Mouse (Mus musculus) limb, embryonic 11.5 days (tissue): ENCODE data around the gene Ugt1a1. TPM values are rescaled to one million over a fixed set of nuclear protein-coding genes. Genes with fewer than 3 reads are reported as not detected.

ENCODE experiments used
- ATAC-seq: fragments of 200-750 bp; cut with Nextera tagmentation; 2 replicates; pipeline ENCODE4 v1.8.0; 2017; ENCODE audit warnings: low read depth; ENCODE audit not compliant: insufficient number of reproducible peaks, low FRiP score, low TSS enrichment
- DNase-seq: peaks from one replicate; pipeline ENCODE4 v3.0.0-alpha.2; 2015; ENCODE audit warnings: low spot score
- H3K27ac ChIP-seq: fragments of 300-500 bp; sonication (generic); replicated peaks from 2 replicates; pipeline ENCODE4 v1.5.1; 2014; ENCODE audit warnings: low read depth, mild to moderate bottlenecking, low read length
- H3K27me3 ChIP-seq: fragments of 300-500 bp; sonication (generic); 2 replicates; pipeline ENCODE4 v1.6.1; 2014; ENCODE audit warnings: mild to moderate bottlenecking, low read length, mixed read lengths; ENCODE audit not compliant: control insufficient read depth, insufficient read depth
- H3K36me3 ChIP-seq: fragments of 300-500 bp; sonication (generic); 2 replicates; pipeline ENCODE4 v1.6.1; 2014; ENCODE audit warnings: mild to moderate bottlenecking, low read length, moderate library complexity, mixed read lengths; ENCODE audit not compliant: control insufficient read depth, insufficient read depth
- H3K4me1 ChIP-seq: fragments of 300-500 bp; sonication (generic); 2 replicates; pipeline ENCODE4 v1.6.1; 2014; ENCODE audit warnings: low read length, mixed read lengths; ENCODE audit not compliant: control insufficient read depth, insufficient read depth
- H3K4me2 ChIP-seq: fragments of 300-500 bp; sonication (generic); 2 replicates; pipeline ENCODE4 v1.6.1; 2014; ENCODE audit warnings: low read depth, mild to moderate bottlenecking, moderate library complexity; ENCODE audit not compliant: severe bottlenecking
- H3K4me3 ChIP-seq: fragments of 300-500 bp; sonication (generic); 2 replicates; pipeline ENCODE4 v1.5.1; 2014; ENCODE audit warnings: low read depth, low read length
- H3K9ac ChIP-seq: fragments of 300-500 bp; sonication (generic); 2 replicates; pipeline ENCODE4 v1.6.1; 2014; ENCODE audit warnings: mild to moderate bottlenecking, low read length
- H3K9me3 ChIP-seq: fragments of 300-500 bp; sonication (generic); 2 replicates; pipeline ENCODE4 v1.6.1; 2016; ENCODE audit warnings: low read length; ENCODE audit not compliant: control insufficient read depth
- WGBS: fragments of 180-500 bp; shearing (Covaris S2); extraction: QIAGEN DNeasy Blood & Tissue Kit; methylation state at CpG from one replicate; pipeline ENCODE4 v1.1.7; 2014; 5-methylcytosine and 5-hydroxymethylcytosine counted together
- polyA plus RNA-seq: library from polyadenylated mRNA; unstranded; fragments of >200 nt; fragmentation: Nextera tagmentation; extraction: Ambion mirVana; gene quantifications from 2 replicates; pipeline ENCODE4 v1.2.1, GENCODE M21; 2014

Gene Ugt1a1
- polyA plus RNA-seq, 1 experiment from 2014 or later = not detected

DNA sequence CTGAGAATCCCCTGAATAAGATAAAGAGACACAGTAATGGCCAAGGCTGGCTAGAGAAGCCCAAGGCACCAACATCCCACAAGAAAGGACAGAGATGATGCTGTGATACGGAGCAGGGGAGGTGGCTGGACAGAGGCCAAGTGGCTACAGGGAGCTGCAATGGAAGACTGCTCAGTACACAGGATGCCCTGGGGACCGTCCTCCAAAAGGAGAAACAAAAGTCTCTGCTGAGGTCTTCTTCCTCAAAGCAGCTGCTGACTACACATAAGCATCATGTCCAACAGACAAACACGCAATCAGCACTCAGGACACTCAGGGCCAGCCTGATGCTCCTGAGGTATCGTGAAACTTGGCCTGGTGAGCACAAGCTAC is 53.1 kb downstream of the Ugt1a1 start:
- H3K9ac ChIP-seq = no peak overlapping the region
- H3K9me3 ChIP-seq = peaks cover 39% of the 10 kb centered on the region
- peaks cover 90% of the 10 kb centered on the region for H3K36me3 ChIP-seq
- ATAC-seq (no peak), DNase-seq (no peak)
- no peaks in the 10 kb centered on the region for H3K27me3 ChIP-seq
- no peak overlapping the region for H3K4me2 ChIP-seq
- no peak overlapping the region for H3K27ac ChIP-seq
- no peaks in the 10 kb centered on the region for H3K4me1 ChIP-seq
- 82% methylated on average over 4 of the region's 4 CpGs for WGBS
- no peak overlapping the region for H3K4me3 ChIP-seq

DNA sequence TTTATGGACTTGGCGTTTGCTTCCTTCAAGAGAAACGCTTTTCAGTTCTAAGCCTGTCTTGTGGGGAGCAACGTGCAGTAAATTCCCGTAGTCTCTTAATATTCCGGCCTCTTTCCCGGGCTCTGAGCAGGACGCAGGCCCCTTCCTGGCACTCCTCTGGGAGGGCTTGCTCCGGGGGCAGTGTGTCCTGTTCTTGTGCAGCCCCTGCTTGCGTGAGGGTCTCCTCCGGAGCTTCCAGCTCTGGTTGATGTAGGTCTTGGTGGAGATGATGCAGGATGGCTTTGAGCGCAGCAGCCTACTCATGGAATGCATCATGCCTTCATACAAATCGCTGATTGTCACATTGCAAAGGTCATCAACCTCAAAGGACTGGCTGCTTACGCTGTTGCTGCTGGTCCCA is 54.4 kb downstream of the Ugt1a1 start:
- H3K9ac ChIP-seq = no peak overlapping the region
- 89% methylated on average over 13 of the region's 13 CpGs for WGBS
- H3K4me1 ChIP-seq = no peaks in the 10 kb centered on the region
- H3K4me3 ChIP-seq = no peak overlapping the region
- no peak for DNase-seq
- H3K27ac ChIP-seq = no peak overlapping the region
- H3K27me3 ChIP-seq = no peaks in the 10 kb centered on the region
- H3K4me2 ChIP-seq = no peak overlapping the region
- H3K9me3 ChIP-seq = peaks cover 32% of the 10 kb centered on the region
- ATAC-seq = no peak
- peaks cover 86% of the 10 kb centered on the region for H3K36me3 ChIP-seq

DNA sequence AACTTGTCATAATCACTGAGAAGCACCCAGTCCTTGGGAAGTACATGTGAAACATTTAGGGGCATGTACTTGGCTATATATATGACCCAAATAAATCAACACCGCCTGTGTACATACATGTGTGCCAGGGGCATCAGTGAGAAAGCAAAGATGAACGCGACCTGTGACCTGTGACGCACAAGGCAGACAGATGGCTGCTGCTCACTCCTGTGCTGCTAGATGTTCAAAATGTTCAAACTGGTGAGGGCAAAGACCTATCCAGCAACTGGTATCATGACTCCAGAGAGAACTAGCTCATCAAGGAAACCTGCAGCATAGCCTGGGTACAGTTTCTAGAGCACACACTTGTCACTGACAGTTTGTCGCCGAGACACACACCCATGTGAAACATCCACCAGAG is 55.7 kb downstream of the Ugt1a1 start:
- Histone ChIP-seq H3K4me1 (no peaks in the 10 kb centered on the region), H3K9ac (no peak overlapping the region), H3K27ac (no peak overlapping the region), H3K4me3 (no peak overlapping the region), H3K36me3 (peaks cover 87% of the 10 kb centered on the region), H3K27me3 (no peaks in the 10 kb centered on the region), H3K4me2 (no peak overlapping the region), H3K9me3 (peaks cover 25% of the 10 kb centered on the region)
- 92% methylated on average over 6 of the region's 6 CpGs for WGBS
- no peak for ATAC-seq
- no peak for DNase-seq

DNA sequence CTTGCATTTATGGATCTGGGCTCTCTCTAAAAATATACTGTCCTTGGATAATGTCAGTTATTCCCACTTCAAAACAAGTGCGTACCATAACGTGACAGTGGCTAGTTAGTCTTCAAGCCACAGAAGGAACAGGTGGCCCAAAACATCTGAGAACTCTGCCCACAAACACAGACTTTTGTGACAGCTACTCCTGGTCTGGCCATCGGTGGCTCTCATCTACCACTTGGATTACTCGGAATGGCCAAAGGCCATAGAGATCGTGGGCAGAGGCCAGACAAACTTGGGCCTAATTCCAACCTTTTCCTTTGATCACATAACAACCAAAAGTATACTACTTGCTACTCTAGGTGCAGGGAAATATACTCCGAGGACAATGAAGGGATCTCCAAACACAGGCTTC is 56.3 kb downstream of the Ugt1a1 start:
- Histone ChIP-seq H3K27me3 (no peaks in the 10 kb centered on the region), H3K36me3 (peaks cover 86% of the 10 kb centered on the region), H3K9ac (no peak overlapping the region), H3K4me2 (no peak overlapping the region), H3K9me3 (peaks cover 20% of the 10 kb centered on the region), H3K4me3 (no peak overlapping the region), H3K27ac (no peak overlapping the region), H3K4me1 (no peaks in the 10 kb centered on the region)
- ATAC-seq (no peak), DNase-seq (no peak)
- 87% methylated on average over 6 of the region's 6 CpGs for WGBS

Other genes with a start within 250 kb of the Ugt1a1 start
- gene Usp40, start 203.4 kb upstream of the Ugt1a1 start, polyA plus RNA-seq = 37.9 and 38.5 TPM in 2 replicates
- not detected in 2 replicates for gene Ugt1a10, start 156.6 kb upstream of the Ugt1a1 start, polyA plus RNA-seq
- gene Ugt1a9, start 141.2 kb upstream of the Ugt1a1 start, polyA plus RNA-seq = not detected in 2 replicates
- not detected in 2 replicates for gene Ugt1a8, start 124.1 kb upstream of the Ugt1a1 start, polyA plus RNA-seq
- gene Ugt1a7c, start 116.9 kb upstream of the Ugt1a1 start, polyA plus RNA-seq = 0.79 and 1.0 TPM in 2 replicates
- gene Ugt1a6b, start 108.7 kb upstream of the Ugt1a1 start, polyA plus RNA-seq = not detected in 2 replicates
- 0.04 and 0.34 TPM in 2 replicates for gene Ugt1a6a, start 77.2 kb upstream of the Ugt1a1 start, polyA plus RNA-seq
- gene Ugt1a5, start 45.9 kb upstream of the Ugt1a1 start, polyA plus RNA-seq = not detected in 2 replicates
- not detected in 2 replicates for gene Ugt1a2, start 11.4 kb upstream of the Ugt1a1 start, polyA plus RNA-seq
- 10.7 and 12.8 TPM in 2 replicates for gene Dnajb3, start 6.2 kb upstream of the Ugt1a1 start, polyA plus RNA-seq
- 1.6 and 1.9 TPM in 2 replicates for gene Mroh2a, start 15.0 kb downstream of the Ugt1a1 start, polyA plus RNA-seq
- 174 and 204 TPM in 2 replicates for gene Hjurp, start 65.7 kb downstream of the Ugt1a1 start, polyA plus RNA-seq
- gene Trpm8, start 65.7 kb downstream of the Ugt1a1 start, polyA plus RNA-seq = not detected in 2 replicates
- gene Spp2, start 195.0 kb downstream of the Ugt1a1 start, polyA plus RNA-seq = not detected in 2 replicates